Mouse (Mus musculus) left cerebral cortex, adult 8-10 months (tissue): ENCODE data around the gene Ddx55. TPM values are rescaled to one million over a fixed set of nuclear protein-coding genes. Genes with fewer than 3 reads are reported as not detected.
"Not testable (repeated sequence)": the region's sequence is repeated elsewhere in the genome, so short reads cannot be mapped to it uniquely, and the experiment has no call there.

Source experiments
- DNase-seq, 2 experiments: peaks; one replicate each; pipeline ENCODE4 v3.0.0; 2022; ENCODE audit warnings: low spot score in 2 of 2
- total RNA-seq, 4 experiments: library from RNA; stranded (reverse); gene quantifications; 2 replicates each; pipeline ENCODE4 v1.2.4; 2022

Gene Ddx55
- total RNA-seq, 4 experiments from 2014 or later = 24.9 to 28.0 (median 27.0) TPM

DNA sequence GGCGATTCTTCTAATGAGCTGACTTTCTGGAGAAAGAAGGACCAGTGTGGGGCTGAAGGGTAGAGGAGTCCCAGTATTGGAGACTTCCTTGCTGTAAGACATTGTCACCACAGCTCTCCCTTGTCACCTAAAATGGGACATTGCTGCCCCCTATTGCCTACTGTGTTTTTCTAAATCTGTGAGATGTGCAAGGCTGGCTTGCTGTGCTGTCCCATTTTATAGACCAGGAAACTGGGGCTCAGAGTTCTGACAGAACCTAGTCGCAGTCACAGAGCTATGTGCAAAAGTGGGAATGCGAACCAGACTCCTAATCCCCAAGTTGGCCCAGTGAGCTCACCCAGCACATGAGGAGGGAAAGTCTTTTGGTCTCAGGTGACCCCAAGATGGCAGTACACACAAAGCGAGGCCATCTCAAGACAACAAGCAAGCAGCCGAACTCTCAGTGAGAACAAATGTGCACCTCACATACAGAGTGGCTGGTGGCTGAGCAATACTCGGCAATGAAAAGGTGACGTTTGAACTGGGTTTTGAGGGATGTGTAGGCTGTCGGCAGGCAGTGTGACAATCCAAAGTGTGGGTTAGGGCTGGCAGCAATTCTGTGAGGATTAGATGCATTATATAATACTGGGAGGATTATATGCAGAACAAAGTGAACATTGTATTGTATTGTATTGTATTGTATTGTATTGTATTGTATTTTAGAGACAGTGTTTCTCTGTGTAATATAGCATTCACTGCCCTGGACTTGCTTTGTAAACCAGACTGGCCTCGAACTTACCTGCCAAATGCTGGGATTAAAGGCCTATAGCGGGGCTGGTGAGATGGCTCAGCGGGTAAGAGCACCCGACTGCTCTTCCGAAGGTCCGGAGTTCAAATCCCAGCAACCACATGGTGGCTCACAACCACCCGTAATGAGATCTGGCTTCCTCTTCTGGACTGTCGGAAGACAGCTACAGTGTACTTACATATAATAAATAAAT, 13.6 kb upstream of the Ddx55 start:
- DNase-seq = peak in 1 of 2 experiments; percentile 59

GRCm38 (mm10) chr5:124539905-124540304, 12.8 kb upstream of the Ddx55 start:
- DNase-seq = no peak

DNA sequence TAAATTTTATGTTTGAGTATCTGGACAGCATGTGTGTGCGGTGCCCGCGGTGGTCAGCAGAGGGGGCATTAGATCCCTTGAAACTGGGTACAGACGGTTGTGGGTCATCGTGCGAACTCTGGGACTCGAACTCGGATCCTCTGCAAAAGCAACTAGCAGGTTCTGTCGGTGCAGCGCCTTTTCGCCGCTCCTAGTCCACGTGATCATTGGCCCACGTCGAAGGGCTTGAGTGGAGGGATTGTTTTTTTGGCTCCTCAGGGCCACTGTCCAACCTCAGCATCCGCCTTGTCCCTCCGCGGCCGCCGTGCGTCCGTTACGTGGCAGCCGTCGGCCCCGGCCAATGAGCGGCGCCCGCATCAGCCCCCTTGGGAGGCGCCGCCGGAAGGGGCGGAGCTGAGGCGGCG, 12.3 kb upstream of the Ddx55 start, which contains the start of gene Tmed2:
TSS of gene Tmed2 (plus strand) at position 313 of the 404 bp plus-strand sequence.
- peak; percentile 93 to 97 for DNase-seq

DNA sequence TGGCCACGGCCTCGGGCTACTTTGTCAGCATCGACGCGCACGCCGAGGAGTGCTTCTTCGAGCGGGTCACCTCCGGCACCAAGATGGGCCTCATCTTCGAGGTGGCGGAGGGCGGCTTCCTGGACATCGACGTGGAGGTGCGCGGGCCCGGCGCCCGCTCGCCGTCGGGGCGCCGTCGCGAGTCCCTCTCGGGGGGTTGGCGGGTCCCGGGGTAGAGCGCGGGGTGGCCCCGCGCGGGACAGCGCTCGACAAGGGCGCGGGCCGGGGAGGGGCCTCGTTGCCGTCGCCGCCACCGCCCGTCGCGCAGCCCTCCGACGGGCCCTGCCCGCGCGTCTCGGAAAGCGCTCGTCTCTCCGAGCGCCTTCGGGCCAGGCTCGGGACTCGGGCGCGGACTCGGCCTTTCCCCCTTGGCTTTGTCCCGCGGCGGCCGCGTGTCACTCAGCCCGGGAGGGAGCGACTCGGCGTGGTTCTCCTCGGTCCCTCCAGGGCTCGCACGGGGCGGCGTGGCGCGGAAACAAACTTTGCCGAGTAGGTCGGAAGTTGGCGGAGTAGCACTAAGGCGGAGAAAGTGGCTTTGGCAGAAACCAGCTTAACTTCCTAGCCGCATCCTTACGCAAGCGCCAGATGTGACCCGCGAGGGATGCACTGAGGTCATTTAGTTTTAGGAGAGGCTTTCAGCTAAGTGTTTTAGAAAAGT, 11.6 kb upstream of the Ddx55 start:
- no peak for DNase-seq

DNA sequence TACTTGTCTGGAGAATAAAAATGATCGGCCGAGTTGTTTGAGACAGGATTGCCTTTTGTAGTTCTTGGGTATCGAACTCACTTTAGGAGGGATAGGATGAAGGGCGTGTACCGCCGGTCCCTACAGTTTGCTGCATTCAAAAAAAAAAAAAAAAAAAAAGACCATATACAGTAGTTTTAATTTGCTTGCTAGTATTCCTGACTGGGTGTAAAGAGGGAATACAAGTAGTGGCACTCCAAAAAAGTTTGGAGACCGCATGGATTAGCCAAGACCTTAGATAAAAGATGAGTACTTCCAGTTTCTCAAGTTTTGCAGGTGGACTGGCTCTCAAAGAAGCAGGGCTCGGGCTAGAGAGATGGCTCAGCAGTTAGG, 11.1 kb upstream of the Ddx55 start:
- DNase-seq = no peak

DNA sequence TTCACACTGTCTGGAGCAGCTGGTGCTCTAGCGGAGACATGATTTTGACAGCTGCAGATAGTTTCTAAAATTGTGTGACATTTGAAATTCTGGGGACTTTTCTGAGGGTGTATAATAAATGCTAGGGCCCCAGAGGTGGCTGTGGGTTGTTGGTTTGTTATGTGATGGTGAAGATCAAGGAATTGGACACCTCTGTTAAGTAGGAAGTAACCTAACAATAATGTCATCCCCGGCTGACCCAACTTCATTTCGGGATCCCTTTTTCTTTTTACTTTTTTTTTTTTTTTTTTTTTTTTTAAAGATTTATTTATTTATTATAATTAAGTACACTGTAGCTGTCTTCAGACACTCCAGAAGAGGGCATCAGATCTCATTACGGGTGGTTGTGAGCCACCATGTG, 1.9 kb upstream of the Ddx55 start:
- not testable (repeated sequence) for DNase-seq

GRCm38 (mm10) chr5:124551349-124552093, 1.1 kb upstream of the Ddx55 start:
- not testable (repeated sequence) for DNase-seq

DNA sequence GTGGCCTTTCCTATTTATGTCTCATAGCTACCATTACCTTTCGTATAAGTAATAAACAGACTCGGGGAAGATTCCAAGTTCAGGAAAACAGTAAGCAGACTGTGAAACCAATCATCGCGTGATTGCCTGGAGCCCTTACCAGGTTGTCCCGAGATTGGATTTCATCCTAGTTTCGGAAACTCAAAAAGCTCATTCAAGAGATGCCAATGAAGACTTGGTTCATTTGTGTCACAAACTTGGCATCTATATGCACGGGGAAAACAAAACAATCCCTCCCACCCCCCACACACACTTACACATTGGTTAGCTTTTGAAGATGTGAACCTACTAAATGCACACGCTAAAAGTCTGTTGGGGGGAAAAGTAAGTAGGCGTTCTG, 581 bp upstream of the Ddx55 start:
- no peak for DNase-seq

DNA sequence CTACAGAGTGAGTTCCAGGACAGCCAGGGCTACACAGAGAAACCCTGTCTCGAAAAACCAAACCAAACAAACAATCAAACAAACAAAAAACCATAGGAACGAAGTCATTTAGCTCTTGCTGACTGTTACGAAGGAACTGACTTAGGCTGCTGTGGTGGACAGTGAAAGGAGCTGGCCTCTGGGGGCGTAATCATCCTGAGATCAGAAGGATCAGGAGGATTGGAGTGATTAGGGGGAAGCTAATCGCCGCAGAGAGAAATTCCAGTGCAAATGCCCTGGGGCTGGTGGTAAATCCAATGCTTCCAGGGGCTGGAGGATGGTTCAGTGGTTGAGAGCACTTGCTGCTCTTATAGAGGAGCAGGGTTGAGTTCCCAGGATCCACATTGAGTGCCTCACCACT, 943 bp downstream of the Ddx55 start:
- DNase-seq = no peak

- no peak for DNase-seq
These were observed 2.5 kb downstream of the Ddx55 start for GRCm38 (mm10) chr5:124555145-124555544.

DNA sequence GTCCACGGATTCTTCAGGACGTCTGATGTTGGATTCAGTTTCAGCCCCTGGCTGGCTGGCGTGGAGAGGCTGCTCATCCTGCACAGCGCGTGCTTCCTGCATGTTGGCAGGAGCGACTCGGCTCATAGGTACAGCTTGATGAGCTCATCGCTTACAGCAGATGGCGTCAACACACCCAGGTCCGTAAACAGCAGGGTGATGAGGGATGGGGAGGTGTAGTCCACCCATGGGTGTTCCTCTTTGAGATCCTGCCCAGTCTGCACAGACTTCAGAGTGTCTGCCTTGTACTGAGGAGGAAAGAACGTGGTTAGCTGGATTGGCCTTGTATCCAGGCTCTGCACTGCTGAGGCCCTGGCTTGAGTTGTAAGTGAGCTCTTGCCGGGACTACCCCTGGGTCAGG, 18.4 kb downstream of the Ddx55 start:
- DNase-seq = peak in 1 of 2 experiments; percentile 80

DNA sequence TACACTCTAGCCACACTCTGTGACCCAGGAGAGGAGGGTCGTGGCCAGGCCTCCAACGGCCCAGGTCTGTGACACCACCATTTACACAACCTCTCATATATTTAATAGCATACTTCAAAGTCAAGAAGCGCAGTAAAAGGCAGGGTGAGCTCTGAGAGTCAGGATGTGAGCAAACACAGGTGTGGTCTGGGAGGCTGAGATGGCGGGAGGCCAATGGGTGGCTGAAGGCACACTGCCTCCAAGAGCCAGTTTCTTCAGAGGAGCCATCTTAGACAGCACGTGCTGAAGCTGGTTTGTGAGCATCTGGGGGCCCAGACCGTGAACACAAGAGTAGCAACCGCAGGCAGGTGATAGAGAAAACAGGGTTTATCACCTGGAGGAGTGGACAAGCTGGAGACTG, 22.8 kb downstream of the Ddx55 start:
- no peak for DNase-seq

DNA sequence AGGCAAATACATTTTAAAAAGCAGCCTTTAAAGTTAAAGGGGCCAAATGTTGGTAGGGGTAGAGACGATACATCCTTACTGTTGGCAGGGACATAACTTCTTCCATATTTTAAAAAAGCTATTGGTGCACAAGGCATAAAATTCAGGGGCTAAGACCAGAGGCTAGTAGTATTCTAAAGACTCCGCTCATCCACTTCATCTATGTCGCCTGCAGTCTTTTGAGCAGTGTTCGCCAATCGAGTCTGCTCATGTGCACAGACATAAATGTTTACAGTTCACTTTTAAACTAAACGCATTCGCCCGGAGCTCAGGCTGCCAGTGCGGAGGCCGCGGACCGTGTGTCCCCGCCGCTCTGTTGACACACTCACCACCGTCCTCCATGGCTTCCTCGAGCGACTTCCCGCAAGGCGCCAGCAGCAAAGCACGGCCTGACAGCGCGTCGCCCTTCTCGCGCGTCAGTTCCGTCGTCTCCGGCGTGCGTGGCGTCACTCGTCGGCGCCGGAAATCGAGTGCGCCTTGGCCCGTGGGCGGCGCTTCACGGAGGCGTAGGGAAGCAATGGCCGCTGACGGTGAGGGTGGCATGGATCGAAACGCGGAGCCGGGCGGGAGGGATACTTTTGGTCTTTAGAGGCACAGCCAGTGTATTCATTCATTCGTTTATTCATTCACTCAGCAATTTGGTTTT, 26.1 kb downstream of the Ddx55 start, which contains the start of the genes Eif2b1 and Gtf2h3:
TSS of gene Eif2b1 (minus strand) at position 499 of the 685 bp plus-strand sequence.
TSS of gene Gtf2h3 (plus strand) at position 508 of the 685 bp plus-strand sequence.
- peak; percentile 87 to 91 for DNase-seq

DNA sequence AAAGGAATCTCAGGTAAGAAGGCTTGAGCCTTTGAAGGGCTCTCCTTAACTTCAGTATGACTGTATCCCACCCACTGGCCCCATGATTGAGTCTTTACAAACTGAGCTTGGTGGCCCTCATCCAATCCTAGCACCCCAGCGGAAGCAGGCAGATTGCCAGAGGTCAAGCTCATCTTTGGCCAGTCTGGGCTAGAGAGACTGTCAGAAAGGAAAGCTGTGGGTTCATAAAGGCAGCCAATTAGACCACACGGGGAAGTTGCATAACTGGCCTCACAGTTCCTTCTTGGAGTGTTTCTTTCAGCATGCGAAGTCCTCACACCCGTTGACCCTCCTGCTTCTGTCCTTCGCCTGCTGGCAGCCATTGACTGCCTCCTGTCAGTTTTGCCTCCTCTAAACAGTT, 29.9 kb downstream of the Ddx55 start:
- DNase-seq = no peak

GRCm38 (mm10) chr5:124592768-124593167, 40.1 kb downstream of the Ddx55 start:
- no peak for DNase-seq

DNA sequence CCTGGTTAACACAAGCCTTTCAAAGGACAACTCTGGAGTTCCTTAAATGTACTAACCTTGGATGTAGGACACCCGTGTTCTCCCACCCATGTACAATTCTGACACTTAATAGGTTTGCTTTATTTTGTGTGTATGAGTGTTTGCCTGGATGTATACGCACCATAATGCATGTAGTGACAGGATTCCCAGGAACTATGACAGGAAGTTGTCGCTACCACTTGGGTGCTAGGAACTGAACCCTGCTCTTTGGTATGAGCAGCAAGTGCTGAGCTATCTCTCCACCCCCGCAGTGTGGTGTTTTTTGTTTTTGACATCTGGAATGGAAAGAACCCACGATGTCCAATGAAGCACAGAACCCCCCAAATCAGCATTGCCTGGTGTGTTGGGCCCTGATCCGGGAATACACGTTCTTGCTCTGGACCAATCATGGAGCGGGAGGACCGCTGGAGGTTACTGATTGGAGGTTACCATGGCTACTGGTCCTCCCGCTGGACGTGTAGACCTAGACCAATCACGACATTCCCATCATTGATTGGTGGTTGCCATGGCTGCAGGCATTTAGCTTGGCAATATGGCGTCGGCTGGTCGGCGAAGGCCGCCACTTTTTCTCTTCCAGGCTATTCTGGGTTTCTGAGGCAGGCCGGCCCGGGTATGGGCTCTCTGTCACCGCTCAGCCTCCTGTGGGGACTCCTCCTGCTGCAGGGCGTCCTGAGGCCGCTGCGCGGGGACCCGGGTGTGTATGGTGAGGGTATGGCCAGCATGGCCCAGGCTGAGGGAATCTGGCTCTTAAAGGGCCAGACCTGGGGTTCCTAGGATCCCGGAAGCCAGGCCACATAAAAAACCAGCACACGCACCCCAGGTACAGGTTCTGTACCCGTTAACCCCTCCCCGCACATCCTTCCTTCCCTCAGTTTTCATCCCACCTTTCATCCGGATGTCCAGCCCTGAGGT, 45.8 kb downstream of the Ddx55 start:
- DNase-seq = peak; percentile 84 to 98

DNA sequence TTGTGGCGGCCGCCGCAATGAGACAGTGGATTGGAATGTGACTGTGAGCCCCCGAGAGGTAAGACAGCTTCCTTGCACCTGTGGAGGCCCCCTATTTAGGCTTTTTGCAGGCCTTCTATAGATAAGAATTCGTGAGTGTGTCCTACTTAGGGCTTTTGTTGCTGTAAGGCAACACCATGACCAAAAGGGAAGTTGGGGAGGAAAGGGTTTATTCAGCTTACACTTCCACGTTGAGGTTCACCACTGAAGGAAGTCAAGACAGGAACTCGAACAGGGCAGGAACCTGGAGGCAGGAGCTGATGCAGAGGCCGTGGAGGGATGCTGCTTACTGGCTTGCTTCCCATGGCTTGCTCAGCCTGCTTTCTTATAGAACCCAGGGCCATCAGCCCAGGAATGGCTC, 47.1 kb downstream of the Ddx55 start:
- not testable (repeated sequence) for DNase-seq

DNA sequence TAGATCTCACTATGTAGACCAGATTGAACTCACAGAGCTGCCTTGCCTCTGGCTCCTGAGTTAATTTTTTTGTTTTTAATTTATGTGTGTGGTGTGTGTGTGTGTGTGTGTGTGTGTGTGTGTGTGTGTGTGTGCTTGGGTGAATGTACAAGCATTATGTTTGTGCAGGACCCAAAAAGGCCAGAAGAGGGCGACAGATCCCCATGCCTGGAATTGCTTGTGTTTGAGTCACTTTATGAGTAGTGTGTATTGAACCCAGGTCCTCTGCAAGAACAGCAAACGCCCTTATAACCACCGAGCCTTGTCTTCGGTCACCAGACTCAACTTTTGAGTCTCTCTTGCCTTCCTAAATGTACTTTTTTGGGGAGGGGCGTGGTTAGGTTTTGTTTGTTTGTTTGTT, 49.7 kb downstream of the Ddx55 start:
- DNase-seq = peak in 1 of 2 experiments; percentile 71

- DNase-seq = no peak
These were observed 51.6 kb downstream of the Ddx55 start for GRCm38 (mm10) chr5:124604296-124604695.
